Mouse (Mus musculus) C2C12 (cell line): ENCODE measurements around the gene Slco3a1. TPM values are rescaled to one million over a fixed set of nuclear protein-coding genes. Genes with fewer than 3 reads are reported as not detected.

Source experiments
- H3K27me3 ChIP-seq: one replicate; pipeline ENCODE4 v1.6.1; 2011; ENCODE audit not compliant: control insufficient read depth, insufficient read depth, insufficient read length
- H3K36me3 ChIP-seq: one replicate; pipeline ENCODE4 v1.6.1; 2011; ENCODE audit not compliant: control insufficient read depth, insufficient read depth
- H3K4me3 ChIP-seq: one replicate; pipeline ENCODE4 v1.5.1; 2011; ENCODE audit warnings: mild to moderate bottlenecking, control low read depth; ENCODE audit not compliant: poor library complexity, insufficient read depth, severe bottlenecking
- H3K79me2 ChIP-seq: one replicate; pipeline ENCODE4 v1.6.1; 2011; ENCODE audit not compliant: control insufficient read depth, insufficient read depth
- H3K79me3 ChIP-seq: one replicate; pipeline ENCODE4 v1.6.1; 2011; ENCODE audit warnings: low read depth, control low read depth
- H3ac ChIP-seq: one replicate; pipeline ENCODE3; 2011; ENCODE audit warnings: low read depth; ENCODE audit not compliant: control insufficient read depth, insufficient read length
- CEBPB ChIP-seq: IDR thresholded peaks from one replicate; pipeline ENCODE4 v1.6.1; 2011; ENCODE audit warnings: low read depth, mild to moderate bottlenecking, control low read depth, moderate library complexity
- CTCF ChIP-seq: IDR thresholded peaks from one replicate; pipeline ENCODE4 v1.5.1; 2011; ENCODE audit not compliant: control insufficient read depth, insufficient read depth, insufficient read length
- FOSL1 ChIP-seq: IDR thresholded peaks from one replicate; pipeline ENCODE4 v1.8.0; 2011; ENCODE audit warnings: mild to moderate bottlenecking, low read length; ENCODE audit not compliant: poor library complexity, insufficient read depth, severe bottlenecking
- MAX ChIP-seq: IDR thresholded peaks from one replicate; pipeline ENCODE4 v1.6.1; 2011; ENCODE audit warnings: mild to moderate bottlenecking, control low read depth
- MYOD1 ChIP-seq: IDR thresholded peaks from one replicate; pipeline ENCODE4 v1.6.1; 2011; ENCODE audit warnings: low read depth; ENCODE audit not compliant: control insufficient read depth, insufficient read length
- MYOG ChIP-seq: IDR thresholded peaks from one replicate; pipeline ENCODE4 v1.6.1; 2011; ENCODE audit not compliant: control insufficient read depth, insufficient read length; ENCODE audit errors: extremely low read depth
- USF1 ChIP-seq: IDR thresholded peaks from one replicate; pipeline ENCODE4 v1.6.1; 2011; ENCODE audit warnings: low read depth, mild to moderate bottlenecking, control low read depth, moderate library complexity
- polyA plus RNA-seq: library from polyadenylated mRNA; unstranded; fragments of >200 nt; fragmentation: generic; extraction: Trizol; gene quantifications from one replicate; pipeline ENCODE4 v1.2.1, GENCODE M21; 2012; ENCODE audit warnings: missing spikeins

Slco3a1 gene
- polyA plus RNA-seq, 1 experiment: 15.1 TPM

DNA sequence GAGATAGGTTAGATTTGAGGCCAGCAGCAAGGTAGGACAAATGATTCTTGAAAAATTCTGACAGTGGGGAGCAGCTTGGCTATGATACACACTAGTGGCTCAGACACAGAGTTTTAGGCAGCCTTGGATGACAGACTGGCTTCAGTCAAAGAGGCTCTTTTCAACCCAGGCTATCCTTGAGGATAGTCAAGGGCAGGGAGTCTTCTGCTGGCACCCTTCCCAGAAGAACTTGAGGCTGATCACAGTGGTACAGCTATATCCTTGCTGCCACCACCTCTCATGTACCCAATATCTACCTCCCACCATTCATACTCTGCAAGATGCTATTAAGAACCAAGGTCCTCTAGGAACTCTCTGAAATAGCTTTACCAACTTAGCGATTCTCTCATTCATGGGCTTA lies 35.8 kb downstream of the Slco3a1 start:
- Histone ChIP-seq H3K36me3 (no peaks in the 10 kb centered on the region), H3ac (no peak overlapping the region), H3K27me3 (no peaks in the 10 kb centered on the region), H3K79me2 (no peaks in the 10 kb centered on the region), H3K4me3 (no peak overlapping the region), H3K79me3 (peaks cover 4% of the 10 kb centered on the region)
- TF ChIP-seq MYOD1 (no peak), CTCF (no peak), MYOG (no peak), FOSL1 (no peak), CEBPB (no peak), USF1 (no peak), MAX (no peak)

- H3K36me3 ChIP-seq: no peaks in the 10 kb centered on the region
Observed at GRCm38 (mm10) chr7:74518255-74518654, 36.3 kb downstream of the Slco3a1 start.

GRCm38 (mm10) chr7:74510676-74511075 lies 43.9 kb downstream of the Slco3a1 start:
- Histone ChIP-seq H3K79me2 (no peaks in the 10 kb centered on the region), H3K79me3 (peaks cover 4% of the 10 kb centered on the region), H3K27me3 (no peaks in the 10 kb centered on the region), H3K4me3 (no peak overlapping the region), H3K36me3 (no peaks in the 10 kb centered on the region), H3ac (no peak overlapping the region)
- TF ChIP-seq MYOG: no peak
- no peak for TF ChIP-seq CEBPB
- TF ChIP-seq FOSL1: no peak
- TF ChIP-seq MYOD1: no peak
- no peak for TF ChIP-seq CTCF
- no peak for TF ChIP-seq MAX
- TF ChIP-seq USF1: no peak

More at GRCm38 (mm10) chr7:74518255-74518654, 36.3 kb downstream of the Slco3a1 start:
- Histone ChIP-seq H3K4me3 (no peak overlapping the region), H3K27me3 (no peaks in the 10 kb centered on the region), H3K79me3 (peaks cover 4% of the 10 kb centered on the region), H3K79me2 (no peaks in the 10 kb centered on the region), H3ac (no peak overlapping the region)
- TF ChIP-seq FOSL1: no peak
- no peak for TF ChIP-seq MYOD1
- TF ChIP-seq MYOG: no peak
- TF ChIP-seq CEBPB: no peak
- no peak for TF ChIP-seq CTCF
- TF ChIP-seq MAX: no peak
- TF ChIP-seq USF1: no peak

DNA sequence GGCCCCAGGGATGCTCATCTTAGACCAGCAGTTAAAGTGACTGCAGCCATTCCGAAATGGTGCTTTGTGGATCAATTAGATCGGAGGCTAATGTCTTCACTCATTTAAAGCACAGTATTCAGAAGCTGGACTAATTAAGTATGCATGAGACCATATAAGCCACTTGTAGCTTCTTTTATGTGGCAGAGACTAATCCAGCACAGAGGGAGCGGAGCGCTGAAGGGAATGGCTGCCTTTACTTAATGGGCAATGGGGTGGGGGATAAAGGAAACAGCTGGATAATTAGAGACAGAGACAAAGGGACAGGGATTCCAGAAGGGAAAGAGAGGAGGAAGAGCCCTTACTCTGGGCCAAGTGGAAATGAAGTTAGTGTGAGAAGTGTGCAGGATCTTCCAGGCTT lies 46.4 kb downstream of the Slco3a1 start:
- H3K27me3 ChIP-seq: no peaks in the 10 kb centered on the region
- no peak for TF ChIP-seq MAX
- no peak for TF ChIP-seq CTCF

DNA sequence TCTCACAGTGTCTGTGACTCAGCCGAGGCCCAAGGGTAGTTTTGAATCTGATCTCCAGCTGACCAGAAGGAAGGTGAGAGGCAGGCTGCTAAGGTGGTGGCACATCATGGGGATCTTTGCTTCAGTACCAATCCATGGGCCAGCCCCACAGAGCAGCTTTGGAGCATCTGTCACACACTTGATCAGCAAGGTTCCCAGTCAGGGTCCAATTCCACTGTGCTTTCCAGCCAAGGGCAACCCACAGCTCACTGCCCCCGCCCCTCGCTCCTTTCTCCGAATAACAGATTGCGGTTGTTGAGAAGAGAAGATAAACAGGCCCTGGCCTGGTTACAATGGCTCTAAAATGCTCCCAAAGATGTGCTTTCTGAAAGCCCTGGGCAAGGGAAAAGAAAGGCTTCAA lies 47.7 kb downstream of the Slco3a1 start:
- Histone ChIP-seq H3K27me3 (no peaks in the 10 kb centered on the region), H3K36me3 (no peaks in the 10 kb centered on the region), H3K79me2 (no peaks in the 10 kb centered on the region), H3K79me3 (no peaks in the 10 kb centered on the region), H3ac (no peak overlapping the region), H3K4me3 (no peak overlapping the region)
- TF ChIP-seq FOSL1 (no peak), USF1 (no peak), CTCF (no peak), MYOG (no peak), MYOD1 (no peak), CEBPB (no peak), MAX (no peak)

More for the DNA sequence above, 46.4 kb downstream of the Slco3a1 start:
- Histone ChIP-seq H3ac (no peak overlapping the region), H3K4me3 (no peak overlapping the region), H3K79me3 (no peaks in the 10 kb centered on the region), H3K36me3 (no peaks in the 10 kb centered on the region), H3K79me2 (no peaks in the 10 kb centered on the region)

GRCm38 (mm10) chr7:74505635-74506034 lies 48.9 kb downstream of the Slco3a1 start:
- H3ac ChIP-seq: no peak overlapping the region
- H3K79me3 ChIP-seq: no peaks in the 10 kb centered on the region
- no peaks in the 10 kb centered on the region for H3K79me2 ChIP-seq
- H3K36me3 ChIP-seq: no peaks in the 10 kb centered on the region
- no peak for TF ChIP-seq USF1
- TF ChIP-seq MYOD1: no peak
- no peak for TF ChIP-seq MYOG
- TF ChIP-seq MAX: no peak
- TF ChIP-seq FOSL1: no peak
- no peak for TF ChIP-seq CEBPB
- no peak for TF ChIP-seq CTCF
- H3K27me3 ChIP-seq: no peaks in the 10 kb centered on the region
- no peak overlapping the region for H3K4me3 ChIP-seq
